Mouse (Mus musculus) pancreas, adult 10 weeks (tissue): ENCODE data around the gene Adamtsl5. TPM values are rescaled to one million over a fixed set of nuclear protein-coding genes. Genes with fewer than 3 reads are reported as not detected.

Experiments
- polyA plus RNA-seq: library from polyadenylated mRNA; stranded (reverse); fragments of 350-450 nt; fragmentation: Illumina TruSeq; extraction: RNeasy Lipid Tissue Mini Kit (QIAGEN cat#74804); gene quantifications from one replicate; pipeline ENCODE4 v1.2.3, GENCODE M21; 2015; ENCODE audit warnings: low read depth, low replicate concordance; ENCODE audit not compliant: insufficient read depth

Adamtsl5 gene
- polyA plus RNA-seq = 5.9 TPM

DNA sequence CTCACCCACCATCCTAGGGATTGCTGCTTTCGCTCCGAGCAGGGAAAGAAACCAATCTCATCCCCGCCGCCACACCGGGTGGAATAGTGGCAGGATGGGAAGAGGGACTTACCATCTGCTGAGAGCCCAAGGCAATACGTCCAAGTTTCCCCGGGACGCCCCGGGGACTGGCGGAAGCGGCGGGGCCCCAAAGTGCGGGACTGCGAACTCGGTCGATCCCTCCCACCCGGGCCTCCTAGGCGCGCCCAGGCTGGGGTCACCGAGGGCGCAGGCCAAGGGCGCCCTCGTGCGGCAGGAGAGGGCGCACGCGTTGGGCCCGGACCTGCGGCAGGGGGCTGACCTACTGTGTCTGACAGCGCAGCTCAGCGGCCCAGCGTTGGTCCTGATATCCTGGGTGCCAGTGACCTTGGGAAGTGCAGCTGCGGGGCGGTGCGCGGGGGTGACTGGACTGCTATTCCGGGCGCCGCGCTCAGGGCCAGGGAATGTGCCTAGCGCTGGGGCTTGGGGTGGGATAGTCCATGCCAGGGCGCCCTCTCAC, at the start of gene Adamtsl5:
TSS of gene Adamtsl5 (minus strand) at position 169 of the 538 bp plus-strand sequence.

DNA sequence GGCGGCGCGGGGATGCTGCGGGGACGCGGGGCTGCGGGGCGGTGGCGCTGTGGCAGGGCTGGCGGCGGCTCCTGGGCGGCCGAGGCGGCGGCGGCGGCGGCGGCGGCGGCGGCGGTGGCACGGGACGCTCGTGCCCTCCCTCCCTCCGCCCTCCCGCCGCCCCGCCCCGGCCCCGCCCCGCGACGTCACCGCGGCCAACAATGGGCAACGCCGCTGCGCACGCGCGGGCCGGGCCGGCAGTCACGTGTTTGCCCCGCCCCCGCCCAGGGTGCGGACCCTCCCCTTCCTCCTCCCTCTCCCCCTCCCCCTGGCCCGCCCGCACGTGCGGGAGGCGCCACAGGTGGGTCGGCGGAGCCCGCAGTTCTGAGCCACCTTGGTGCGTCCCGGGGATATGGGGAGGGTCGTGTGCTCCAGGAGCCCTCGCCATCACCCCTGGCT, 39.3 kb upstream of the Adamtsl5 start, which contains the start of gene Mex3d:
TSS of gene Mex3d (minus strand) at position 138 of the 438 bp plus-strand sequence.

DNA sequence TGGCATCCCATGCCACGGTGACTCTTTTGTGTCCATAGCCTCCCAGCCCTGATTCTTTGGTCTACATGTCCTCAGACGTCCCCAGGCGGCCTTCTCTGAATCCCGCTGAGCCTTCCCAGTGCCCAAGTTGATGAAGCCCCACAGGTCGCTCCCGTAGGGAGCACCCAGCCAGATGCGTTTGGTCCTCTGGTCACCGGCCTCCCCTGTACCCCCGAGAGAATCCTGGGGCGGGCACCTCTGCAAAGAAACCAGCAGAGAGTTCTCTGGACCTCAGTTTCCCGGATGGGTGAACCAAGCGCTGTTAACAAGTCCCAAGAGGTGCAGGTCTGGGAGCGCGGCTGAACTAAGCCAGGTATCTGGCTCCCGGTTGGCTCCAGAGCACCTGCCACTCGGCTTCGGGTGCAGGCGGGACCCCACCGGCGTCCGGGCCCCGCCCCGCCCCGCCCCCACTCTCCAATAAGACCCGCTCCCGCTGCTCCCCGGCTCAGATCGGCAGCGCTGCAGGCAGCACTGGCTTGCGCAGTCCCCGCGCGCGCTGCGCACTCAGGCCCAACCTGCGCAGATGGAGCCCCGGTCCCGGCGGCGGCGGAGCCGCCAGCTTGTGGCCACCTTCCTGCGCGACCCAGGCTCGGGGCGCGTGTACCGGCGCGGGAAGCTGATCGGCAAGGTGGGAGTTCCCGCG, 7.9 kb upstream of the Adamtsl5 start, which contains the start of gene Plk5:
TSS of gene Plk5 (plus strand) at position 459 of the 682 bp plus-strand sequence.

DNA sequence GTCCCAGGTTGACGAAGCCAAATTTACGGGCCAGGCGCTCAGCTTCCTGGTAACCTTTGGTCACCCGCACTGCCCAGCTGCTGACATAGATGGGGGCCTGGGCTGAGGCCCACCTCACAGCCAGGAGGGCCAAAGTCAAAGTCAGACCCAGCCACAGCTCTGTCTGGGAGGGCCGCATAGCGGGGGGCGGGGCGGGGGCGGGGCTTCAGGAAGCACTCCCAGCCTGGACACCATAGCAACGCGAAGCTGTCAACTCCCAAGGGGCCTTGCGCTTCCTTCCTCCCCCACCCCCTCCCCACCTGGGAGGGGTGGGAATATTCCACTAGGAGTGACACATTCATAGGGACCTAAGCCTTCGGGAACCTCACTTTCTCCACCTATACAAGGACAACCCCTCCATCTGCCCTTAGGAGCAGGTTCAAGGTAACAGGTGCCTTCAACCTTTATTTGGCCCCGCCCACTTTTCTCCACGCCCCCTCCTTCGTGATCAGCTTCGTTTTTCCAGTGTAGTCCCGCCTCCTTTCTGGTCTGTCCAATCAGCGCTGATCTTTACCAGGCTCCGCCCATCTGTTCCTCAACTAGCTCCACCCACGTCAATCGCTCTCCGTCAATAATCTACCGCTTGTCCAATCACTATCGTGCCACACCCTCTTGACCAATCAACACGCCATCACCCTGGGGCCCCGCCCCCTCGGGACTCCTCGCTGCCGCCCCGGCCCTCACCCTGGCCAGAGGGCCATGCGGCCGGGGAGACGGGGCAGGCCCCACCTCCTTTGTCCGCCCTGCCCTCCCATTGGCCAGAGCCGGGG, 18.7 kb downstream of the Adamtsl5 start, which contains the start of the genes Pcsk4 and Reep6:
TSS of gene Pcsk4 (minus strand) at position 226 of the 809 bp plus-strand sequence.
TSS of gene Reep6 (plus strand) at position 681 of the 809 bp plus-strand sequence.

DNA sequence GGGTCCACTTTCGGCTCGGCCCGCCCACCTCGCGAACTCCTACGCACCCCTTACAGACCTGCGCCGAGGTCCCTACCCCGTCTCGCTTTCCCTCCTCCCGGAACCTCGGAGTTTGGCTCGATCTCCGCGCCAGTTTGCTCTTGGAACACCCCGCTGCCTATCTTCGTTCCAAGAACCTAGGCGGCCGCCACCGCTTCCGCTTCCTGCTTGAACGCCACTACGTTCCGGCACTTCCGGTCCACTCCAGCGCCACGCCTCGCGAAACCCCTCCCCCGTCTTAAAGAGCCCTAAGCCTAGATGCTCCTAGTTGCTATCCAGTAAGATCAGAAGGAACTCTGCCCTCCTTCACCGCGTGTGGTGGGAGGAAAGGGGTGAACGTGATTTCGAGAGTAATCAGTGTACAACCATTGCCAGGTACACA, 27.9 kb downstream of the Adamtsl5 start, which contains the start of gene 2310011J03Rik:
TSS of gene 2310011J03Rik (minus strand) at position 198 of the 421 bp plus-strand sequence.

DNA sequence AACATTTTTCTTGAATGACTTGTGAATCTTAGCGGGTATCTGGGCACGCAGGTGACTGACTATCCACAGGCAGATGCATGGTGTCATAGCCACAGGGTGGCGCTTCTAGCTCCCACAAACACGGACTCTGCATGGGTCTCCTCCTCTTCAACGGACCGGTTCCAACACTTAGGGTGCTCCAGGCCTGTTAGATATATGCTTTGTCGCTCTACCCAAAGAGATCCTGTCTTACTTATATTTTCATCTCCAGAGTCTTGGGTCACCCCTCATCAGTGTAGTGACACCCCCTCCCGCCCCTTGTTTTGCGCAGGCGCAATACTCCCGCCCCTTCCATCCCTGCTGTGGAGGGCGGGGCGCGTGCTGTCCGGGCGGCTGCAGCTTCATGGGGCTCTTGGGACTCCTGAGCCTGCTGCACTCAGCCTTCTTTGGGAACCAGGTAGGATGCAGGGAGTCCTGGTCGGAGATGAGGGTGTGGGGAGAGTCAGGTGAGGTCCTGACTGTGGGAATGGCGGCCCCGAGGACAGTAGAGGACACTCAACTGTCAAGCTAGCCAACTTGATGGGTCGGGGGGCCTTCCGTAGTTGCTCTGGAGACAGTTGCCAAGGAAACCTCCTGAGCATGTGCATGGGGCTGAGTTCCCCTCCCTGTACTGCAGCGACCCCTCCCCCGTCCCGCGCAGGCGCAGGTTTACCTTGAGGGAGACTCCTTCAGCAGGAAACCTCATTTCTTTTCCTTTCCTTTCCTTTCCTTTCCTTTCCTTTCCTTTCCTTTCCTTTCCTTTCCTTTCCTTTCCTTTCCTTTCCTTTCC, 52.4 kb downstream of the Adamtsl5 start, which contains the start of gene Apc2:
TSS of gene Apc2 (plus strand) at position 360 of the 808 bp plus-strand sequence.

DNA sequence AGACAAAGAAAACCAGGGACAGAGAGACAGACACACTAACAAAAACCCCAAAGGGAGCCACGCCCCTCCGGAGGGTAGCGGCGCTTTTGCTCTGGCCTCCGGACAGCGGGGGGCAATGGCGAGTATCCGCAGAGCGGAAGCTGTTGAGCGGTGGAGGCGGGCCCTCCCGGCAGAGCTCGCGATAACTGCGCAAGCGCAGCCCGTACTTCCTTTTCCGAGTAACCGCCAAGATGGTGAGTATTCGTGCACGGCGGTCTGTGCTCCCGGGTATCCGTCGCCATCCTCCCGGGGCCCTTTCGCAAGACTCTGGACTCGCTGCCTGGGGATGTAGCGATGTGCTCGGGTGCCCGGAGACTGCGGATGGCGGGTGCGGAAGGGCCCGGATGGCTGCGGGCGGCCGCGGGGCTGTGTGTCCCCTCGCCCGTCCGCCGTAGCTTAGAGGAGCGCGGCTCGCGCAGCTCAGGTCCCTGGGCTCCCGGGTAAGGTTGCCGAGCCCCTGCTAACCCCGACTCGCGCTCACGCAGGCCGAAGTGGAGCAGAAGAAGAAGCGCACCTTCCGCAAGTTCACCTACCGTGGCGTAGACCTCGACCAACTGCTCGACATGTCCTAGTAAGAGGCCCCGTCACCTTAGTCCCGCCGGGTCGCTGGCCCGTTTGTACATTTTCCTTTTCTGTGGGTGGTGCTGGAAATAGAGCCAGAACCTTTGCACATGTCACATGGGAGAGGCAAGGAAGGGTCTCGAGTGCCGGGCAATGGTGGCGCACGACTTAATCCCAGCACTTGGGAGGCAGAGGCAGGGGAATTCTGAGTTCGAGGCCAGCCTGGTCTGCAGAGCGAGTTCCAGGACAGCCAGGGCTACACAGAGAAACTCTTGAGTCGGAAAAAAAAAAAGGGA, 55.7 kb downstream of the Adamtsl5 start, which contains the start of gene Rps15:
TSS of gene Rps15 (plus strand) at position 203 of the 896 bp plus-strand sequence.

Other genes with a start within 250 kb of the Adamtsl5 start
- gene Sbno2, start 242.8 kb downstream of the Adamtsl5 start, polyA plus RNA-seq = 6.5 TPM
- 77.4 TPM for gene Stk11, start 232.6 kb downstream of the Adamtsl5 start, polyA plus RNA-seq
- gene Atp5d, start 209.8 kb downstream of the Adamtsl5 start, polyA plus RNA-seq = 84.2 TPM
- gene Cbarp, start 207.6 kb downstream of the Adamtsl5 start, polyA plus RNA-seq = 5.9 TPM
- 10.8 TPM for gene Midn, start 200.1 kb downstream of the Adamtsl5 start, polyA plus RNA-seq
- 33.4 TPM for gene Cirbp, start 182.4 kb downstream of the Adamtsl5 start, polyA plus RNA-seq
- 7.2 TPM for gene 1600002K03Rik, start 175.5 kb downstream of the Adamtsl5 start, polyA plus RNA-seq
- gene Efna2, start 168.9 kb downstream of the Adamtsl5 start, polyA plus RNA-seq = 0.50 TPM
- gene Mum1, start 122.0 kb downstream of the Adamtsl5 start, polyA plus RNA-seq = 16.2 TPM
- 67.2 TPM for gene Ndufs7, start 99.3 kb downstream of the Adamtsl5 start, polyA plus RNA-seq
- gene Gamt, start 87.4 kb downstream of the Adamtsl5 start, polyA plus RNA-seq = 101 TPM
- gene Dazap1, start 86.9 kb downstream of the Adamtsl5 start, polyA plus RNA-seq = 25.5 TPM
- gene Rps15, start 56.0 kb downstream of the Adamtsl5 start, polyA plus RNA-seq = 1,054 TPM
- gene Apc2, start 52.4 kb downstream of the Adamtsl5 start, polyA plus RNA-seq = 0.26 TPM
- gene 2310011J03Rik, start 27.9 kb downstream of the Adamtsl5 start, polyA plus RNA-seq = 7.9 TPM
- 7.0 TPM for gene Pcsk4, start 18.9 kb downstream of the Adamtsl5 start, polyA plus RNA-seq
- 6.4 TPM for gene Reep6, start 18.5 kb downstream of the Adamtsl5 start, polyA plus RNA-seq
- gene Plk5, start 8.0 kb upstream of the Adamtsl5 start, polyA plus RNA-seq = 0.61 TPM
- gene Mex3d, start 39.2 kb upstream of the Adamtsl5 start, polyA plus RNA-seq = 1.3 TPM
- gene Mbd3, start 51.1 kb upstream of the Adamtsl5 start, polyA plus RNA-seq = 25.4 TPM
- 156 TPM for gene Uqcr11, start 58.4 kb upstream of the Adamtsl5 start, polyA plus RNA-seq
- 9.6 TPM for gene Tcf3, start 85.2 kb upstream of the Adamtsl5 start, polyA plus RNA-seq
- gene Onecut3, start 146.4 kb upstream of the Adamtsl5 start, polyA plus RNA-seq = not detected
- gene Atp8b3, start 190.7 kb upstream of the Adamtsl5 start, polyA plus RNA-seq = not detected
- 6.7 TPM for gene Rexo1, start 213.1 kb upstream of the Adamtsl5 start, polyA plus RNA-seq
- 3.2 TPM for gene Klf16, start 228.9 kb upstream of the Adamtsl5 start, polyA plus RNA-seq
- 20.8 TPM for gene Abhd17a, start 241.9 kb upstream of the Adamtsl5 start, polyA plus RNA-seq